Mouse (Mus musculus) thymus, adult 2 months (tissue): Measurements from ENCODE around the gene Gh. TPM values are rescaled to one million over a fixed set of nuclear protein-coding genes. Genes with fewer than 3 reads are reported as not detected.
"Not testable (repeated sequence)": the region's sequence is repeated elsewhere in the genome, so short reads cannot be mapped to it uniquely, and the experiment has no call there.

Experiments used
- DNase-seq: peaks from one replicate; pipeline ENCODE4 v3.0.0; 2021
- H3K27ac ChIP-seq: fragments of 200-500 bp; 2 replicates; pipeline ENCODE4 v1.5.1; 2012; ENCODE audit warnings: low read length, control low read depth; ENCODE audit not compliant: control insufficient read depth, insufficient read depth
- H3K27me3 ChIP-seq: fragments of 200-500 bp; 2 replicates; pipeline ENCODE4 v1.6.1; 2012; ENCODE audit warnings: mild to moderate bottlenecking, low read length, moderate library complexity, mixed read lengths; ENCODE audit not compliant: control insufficient read depth, insufficient read depth
- H3K36me3 ChIP-seq: fragments of 200-500 bp; 2 replicates; pipeline ENCODE4 v1.6.1; 2012; ENCODE audit warnings: mild to moderate bottlenecking, low read length, moderate library complexity; ENCODE audit not compliant: control insufficient read depth, insufficient read depth
- H3K4me1 ChIP-seq: fragments of 200-500 bp; replicated peaks from 2 replicates; pipeline ENCODE4 v1.6.1; 2012; ENCODE audit warnings: low read length; ENCODE audit not compliant: control insufficient read depth, insufficient read depth
- H3K4me3 ChIP-seq: fragments of 200-500 bp; 2 replicates; pipeline ENCODE4 v1.5.1; 2012; ENCODE audit warnings: mild to moderate bottlenecking, low read length, control low read depth, moderate library complexity; ENCODE audit not compliant: control insufficient read depth, insufficient read depth
- CTCF ChIP-seq: fragments of 200-500 bp; IDR thresholded peaks from 2 replicates; pipeline ENCODE4 v1.5.1; 2012; ENCODE audit warnings: mild to moderate bottlenecking, control low read depth, low read length, moderate library complexity, borderline replicate concordance; ENCODE audit not compliant: control insufficient read depth, poor library complexity, insufficient read depth; ENCODE audit errors: extremely low read depth
- POLR2A ChIP-seq: fragments of 200-500 bp; IDR thresholded peaks from 2 replicates; pipeline ENCODE4 v1.6.1; 2012; ENCODE audit warnings: mild to moderate bottlenecking, low read length, control low read depth, moderate library complexity; ENCODE audit not compliant: control insufficient read depth, poor library complexity, insufficient read depth; ENCODE audit errors: extremely low read depth
- WGBS: fragments of 180-500 bp; shearing (Covaris S2); methylation state at CpG from one replicate; pipeline ENCODE4 v1.1.7; 2018; 5-methylcytosine and 5-hydroxymethylcytosine counted together
- polyA plus RNA-seq: library from polyadenylated mRNA; depleted of rRNA; stranded (reverse); fragments of >200 nt; gene quantifications from 2 replicates; pipeline ENCODE4 v1.2.3, GENCODE M21; 2012; rRNA removed

The Gh gene
- 0.74 and 1.7 TPM in 2 replicates for polyA plus RNA-seq

- 91% methylated on average over 9 of the region's 9 CpGs for WGBS
- TF ChIP-seq CTCF = no peak
- TF ChIP-seq POLR2A = no peak
Observed at GRCm38 (mm10) chr11:106301765-106302164, at the start of gene Gh. Gh (minus strand) TSS chr11:106301865.

DNA sequence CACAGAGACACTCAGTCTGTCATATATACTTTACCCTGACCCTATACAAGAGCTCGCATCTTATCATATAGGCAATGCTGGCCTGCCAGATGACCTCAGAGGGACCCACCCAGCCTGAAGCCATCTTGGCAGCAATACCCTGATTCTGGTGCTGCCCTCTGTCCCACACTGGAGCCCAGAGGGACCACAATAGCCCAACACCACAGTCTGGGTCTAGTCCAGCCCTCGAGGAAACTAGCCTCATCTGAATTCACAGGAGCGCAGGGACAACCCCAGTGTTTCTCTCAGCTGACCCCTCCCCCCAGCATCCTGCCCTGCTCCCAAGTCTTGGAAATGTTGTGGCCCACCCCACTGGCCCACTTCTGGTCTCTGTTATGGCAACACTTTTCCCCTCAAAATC, 49.6 kb upstream of the Gh start:
- H3K4me1 ChIP-seq = peaks cover 13% of the 10 kb centered on the region
- 89% methylated on average over 3 of the region's 3 CpGs for WGBS
- TF ChIP-seq POLR2A = no peak
- no peak for TF ChIP-seq CTCF
- no peak for DNase-seq
- no peak overlapping the region for H3K4me3 ChIP-seq
- no peaks in the 10 kb centered on the region for H3K27me3 ChIP-seq
- no peaks in the 10 kb centered on the region for H3K36me3 ChIP-seq
- no peak overlapping the region for H3K27ac ChIP-seq

More at GRCm38 (mm10) chr11:106301765-106302164, at the start of gene Gh:
- H3K27ac ChIP-seq = no peak within 1 kb of the TSS
- peaks cover 9% of the 10 kb centered on the region for H3K4me1 ChIP-seq
- no peaks in the 10 kb centered on the region for H3K27me3 ChIP-seq
- no peak within 1 kb of the TSS for H3K4me3 ChIP-seq
- no peaks in the 10 kb centered on the region for H3K36me3 ChIP-seq
- DNase-seq = no peak

DNA sequence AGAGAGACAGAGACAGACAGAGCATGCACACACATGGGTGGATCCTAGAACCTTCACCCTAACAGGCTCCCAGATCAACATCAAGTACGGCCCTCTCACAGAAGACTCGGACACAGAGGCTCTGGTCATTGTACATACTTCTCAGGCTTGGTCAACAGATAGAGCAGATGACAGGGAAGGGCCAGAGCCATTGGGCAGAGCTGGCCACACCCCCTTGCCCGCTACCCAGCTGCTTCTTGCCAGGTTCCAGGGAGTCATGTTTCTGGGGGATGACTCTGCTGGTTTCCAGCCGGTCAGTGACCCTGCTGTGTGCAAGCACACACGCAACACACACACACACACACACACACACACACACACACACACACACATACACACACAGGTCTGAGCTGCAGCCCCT, 49.2 kb upstream of the Gh start:
- Histone ChIP-seq H3K4me3 (no peak overlapping the region), H3K4me1 (peaks cover 12% of the 10 kb centered on the region), H3K27me3 (no peaks in the 10 kb centered on the region), H3K36me3 (no peaks in the 10 kb centered on the region), H3K27ac (no peak overlapping the region)
- TF ChIP-seq POLR2A (no peak), CTCF (no peak)
- DNase-seq = no peak
- WGBS = 94% methylated on average over 5 of the region's 5 CpGs

GRCm38 (mm10) chr11:106349772-106350171, 48.1 kb upstream of the Gh start:
- no peak for DNase-seq

GRCm38 (mm10) chr11:106344910-106345309, 43.2 kb upstream of the Gh start:
- Histone ChIP-seq H3K4me1 (no peaks in the 10 kb centered on the region), H3K27me3 (no peaks in the 10 kb centered on the region), H3K27ac (no peak overlapping the region), H3K4me3 (no peak overlapping the region), H3K36me3 (no peaks in the 10 kb centered on the region)
- TF ChIP-seq POLR2A (no peak), CTCF (no peak)
- no peak for DNase-seq
- whole genome bisulfite sequencing = 95% methylated on average over 6 of the region's 6 CpGs

More at GRCm38 (mm10) chr11:106349772-106350171, 48.1 kb upstream of the Gh start:
- H3K27ac ChIP-seq = no peak overlapping the region
- no peaks in the 10 kb centered on the region for H3K27me3 ChIP-seq
- H3K4me1 ChIP-seq = peaks cover 2% of the 10 kb centered on the region
- TF ChIP-seq CTCF (no peak), POLR2A (no peak)
- H3K36me3 ChIP-seq = no peaks in the 10 kb centered on the region
- 88% methylated on average over 6 of the region's 6 CpGs for WGBS
- H3K4me3 ChIP-seq = no peak overlapping the region

DNA sequence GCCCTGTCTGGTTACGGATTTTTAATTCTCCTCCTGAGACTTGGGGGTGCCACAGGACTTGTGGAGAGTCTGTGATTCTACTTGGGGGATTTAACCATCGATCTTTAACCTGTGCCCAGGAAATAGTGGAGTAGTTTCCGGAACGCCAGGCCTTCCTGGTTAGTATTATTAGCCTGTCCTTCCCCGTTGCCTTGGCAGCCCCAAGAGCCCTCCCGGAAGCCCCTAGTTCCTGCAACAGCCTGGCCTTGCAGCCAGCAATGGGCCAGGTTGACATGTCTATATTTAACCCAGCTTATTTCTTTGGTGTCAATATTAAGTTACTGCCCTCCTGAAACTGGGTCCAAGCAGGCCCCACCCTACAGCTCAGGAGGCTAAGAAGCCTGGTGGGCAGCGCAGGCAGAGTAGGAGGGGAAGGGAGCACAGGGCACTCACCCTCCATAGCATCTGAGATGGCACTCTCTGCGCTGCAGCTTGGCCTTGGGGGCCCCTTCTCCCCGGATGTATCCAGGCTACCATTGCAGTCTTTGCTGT, 39.4 kb upstream of the Gh start:
- Histone ChIP-seq H3K27me3 (no peaks in the 10 kb centered on the region), H3K4me3 (no peak overlapping the region), H3K4me1 (no peaks in the 10 kb centered on the region), H3K27ac (no peak overlapping the region), H3K36me3 (no peaks in the 10 kb centered on the region)
- TF ChIP-seq CTCF = no peak
- DNase-seq = no peak
- 48% methylated on average over 9 of the region's 9 CpGs for WGBS

DNA sequence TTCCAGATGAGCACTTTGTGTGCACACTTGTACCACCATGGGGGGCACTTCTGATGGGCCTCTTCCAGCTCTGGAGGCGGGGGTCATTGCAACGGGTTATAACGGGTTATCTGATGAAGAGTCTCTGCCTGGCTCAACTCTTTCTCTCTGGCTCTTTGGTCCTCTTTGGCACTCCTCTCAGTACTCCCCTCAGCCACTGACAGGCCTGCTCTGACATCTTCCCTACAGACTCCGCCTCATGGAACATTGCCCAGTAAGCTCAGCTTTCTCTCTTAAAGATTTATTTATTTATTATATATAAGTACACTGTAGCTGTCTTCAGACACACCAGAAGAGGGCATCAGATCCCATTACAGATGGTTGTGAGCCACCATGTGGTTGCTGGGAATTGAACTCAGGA, 37.7 kb upstream of the Gh start:
- not testable (repeated sequence) for H3K36me3 ChIP-seq, DNase-seq, H3K27ac ChIP-seq, H3K4me1 ChIP-seq, H3K27me3 ChIP-seq, H3K4me3 ChIP-seq
- 97% methylated on average over 4 of the region's 4 CpGs for WGBS
